Mouse (Mus musculus): ENCODE measurements at regions not wholly inside any gene's neighbourhood (a gene's known extent, or its start where the extent isn't known, plus 50 kb on each side); places are given as distances from the start of the nearest gene placed in this dataset.

GRCm38 (mm10) chr1:72108678-72109077 is 103.4 kb downstream of the Mreg start:
- no peaks in the 10 kb centered on the region for H3K36me3 ChIP-seq (ENCODE audit: control insufficient read depth, insufficient read depth, low read length)
- no peaks in the 10 kb centered on the region for H3K27me3 ChIP-seq (replicated peaks; ENCODE audit: control insufficient read depth, insufficient read depth, low read length)
- H3K4me3 ChIP-seq (ENCODE audit: low read length) = no peak overlapping the region
- H3K4me1 ChIP-seq (ENCODE audit: control insufficient read depth, insufficient read depth, low read length) = no peaks in the 10 kb centered on the region
- WGBS = 54% methylated on average over 8 of the region's 8 CpGs
- H3K9me3 ChIP-seq (ENCODE audit: control insufficient read depth, low read length) = no peaks in the 10 kb centered on the region
- no peak for ATAC-seq
- no peak overlapping the region for H3K9ac ChIP-seq (ENCODE audit: low read depth, low read length)
- H3K4me2 ChIP-seq (ENCODE audit: low read depth, low read length) = no peak overlapping the region
- no peak overlapping the region for H3K27ac ChIP-seq (ENCODE audit: low read length)

- Histone ChIP-seq H3K27ac (ENCODE audit: low read length) (no peak overlapping the region), H3K27me3 (replicated peaks; ENCODE audit: control insufficient read depth, insufficient read depth, low read length) (no peaks in the 10 kb centered on the region), H3K4me2 (ENCODE audit: low read depth, low read length) (no peak overlapping the region), H3K9ac (ENCODE audit: low read depth, low read length) (no peak overlapping the region), H3K36me3 (ENCODE audit: control insufficient read depth, insufficient read depth, low read length) (no peaks in the 10 kb centered on the region), H3K4me1 (ENCODE audit: control insufficient read depth, insufficient read depth, low read length) (no peaks in the 10 kb centered on the region), H3K4me3 (ENCODE audit: low read length) (no peak overlapping the region), H3K9me3 (ENCODE audit: control insufficient read depth, low read length) (no peaks in the 10 kb centered on the region)
- ATAC-seq = no peak
- 83% methylated on average over 7 of the region's 7 CpGs for WGBS
These were observed 105.0 kb downstream of the Mreg start for GRCm38 (mm10) chr1:72107125-72107524.

DNA sequence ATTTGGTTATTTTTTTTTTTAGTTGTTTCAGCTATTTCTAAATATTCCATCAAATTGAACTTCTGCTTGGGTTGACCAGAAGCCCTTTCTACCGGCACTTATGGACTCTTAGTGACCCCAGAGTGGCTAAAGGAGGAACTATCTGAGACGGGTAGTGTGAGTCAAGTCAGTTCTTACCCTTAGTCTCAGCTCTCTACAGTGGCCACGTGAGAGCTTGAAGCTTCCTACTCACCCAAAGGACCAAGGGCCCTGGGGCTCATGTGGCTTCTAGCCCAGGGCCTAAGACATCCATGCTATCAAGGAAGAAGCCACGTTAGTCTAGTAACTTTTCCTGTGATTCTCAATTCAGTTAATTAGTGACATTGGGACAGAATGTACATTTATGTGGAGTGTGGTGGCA is 105.5 kb downstream of the Mreg start:
- no peak overlapping the region for H3K4me2 ChIP-seq (ENCODE audit: low read depth, low read length)
- H3K4me3 ChIP-seq (ENCODE audit: low read length) = no peak overlapping the region
- no peaks in the 10 kb centered on the region for H3K9me3 ChIP-seq (ENCODE audit: control insufficient read depth, low read length)
- no peak for ATAC-seq
- no peak overlapping the region for H3K9ac ChIP-seq (ENCODE audit: low read depth, low read length)
- no peaks in the 10 kb centered on the region for H3K36me3 ChIP-seq (ENCODE audit: control insufficient read depth, insufficient read depth, low read length)
- H3K27me3 ChIP-seq (replicated peaks; ENCODE audit: control insufficient read depth, insufficient read depth, low read length) = no peaks in the 10 kb centered on the region
- no peaks in the 10 kb centered on the region for H3K4me1 ChIP-seq (ENCODE audit: control insufficient read depth, insufficient read depth, low read length)
- no peak overlapping the region for H3K27ac ChIP-seq (ENCODE audit: low read length)
- 87% methylated on average over 4 of the region's 4 CpGs for WGBS

DNA sequence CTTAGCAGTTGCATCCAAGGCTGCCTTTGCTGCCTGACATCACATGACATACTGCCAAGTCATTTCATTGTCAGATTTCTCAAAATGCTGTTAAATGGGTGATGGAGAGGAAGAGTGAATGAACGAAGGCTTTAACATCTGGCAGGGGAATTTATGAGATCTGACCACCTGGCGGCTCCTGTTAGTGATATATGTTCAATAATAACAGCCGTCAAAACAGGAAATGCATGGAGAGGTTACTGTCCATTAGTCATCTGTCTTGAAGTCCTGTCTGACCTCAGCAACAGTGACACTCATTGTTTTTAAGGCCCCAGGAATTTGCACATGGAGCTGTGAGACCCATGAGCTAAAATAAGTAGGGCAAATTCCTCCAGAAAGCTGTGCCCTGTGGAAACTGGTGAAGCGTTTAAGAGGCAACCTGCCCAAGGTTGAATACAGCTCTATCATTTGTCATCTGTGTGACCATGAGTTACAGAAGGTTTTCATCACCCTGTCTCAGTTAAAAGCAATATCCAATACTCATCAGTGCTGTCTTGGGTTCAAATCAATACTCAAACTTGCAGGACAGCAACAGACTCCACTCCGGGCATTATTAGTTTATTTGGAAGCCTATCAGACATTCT is 106.6 kb downstream of the Mreg start:
- WGBS = 68% methylated on average over 5 of the region's 5 CpGs
- no peaks in the 10 kb centered on the region for H3K4me1 ChIP-seq (ENCODE audit: control insufficient read depth, insufficient read depth, low read length)
- no peak for ATAC-seq

DNA sequence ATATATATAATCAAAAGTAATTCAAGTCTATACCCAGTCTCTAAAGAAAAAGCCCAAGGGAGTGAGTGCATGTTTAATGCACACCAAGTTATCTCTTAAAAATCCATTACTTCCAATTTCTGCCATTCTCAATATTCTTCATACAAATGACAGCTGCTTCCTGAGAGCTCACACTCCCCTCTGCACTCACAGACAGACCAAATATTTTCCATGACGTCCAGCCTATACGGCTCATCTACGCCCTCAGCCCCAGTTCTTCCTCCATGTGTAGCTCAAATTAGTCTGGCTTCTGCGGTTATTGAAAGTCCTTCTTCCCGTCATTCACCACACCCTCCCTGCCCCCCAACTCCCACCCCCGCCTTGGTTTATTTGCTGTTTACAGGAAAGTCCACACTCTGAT is 108.1 kb downstream of the Mreg start:
- Histone ChIP-seq H3K27me3 (replicated peaks; ENCODE audit: control insufficient read depth, insufficient read depth, low read length) (no peaks in the 10 kb centered on the region), H3K36me3 (ENCODE audit: control insufficient read depth, insufficient read depth, low read length) (no peaks in the 10 kb centered on the region), H3K27ac (ENCODE audit: low read length) (no peak overlapping the region), H3K9ac (ENCODE audit: low read depth, low read length) (no peak overlapping the region), H3K9me3 (ENCODE audit: control insufficient read depth, low read length) (no peaks in the 10 kb centered on the region), H3K4me2 (ENCODE audit: low read depth, low read length) (no peak overlapping the region), H3K4me3 (ENCODE audit: low read length) (no peak overlapping the region), H3K4me1 (ENCODE audit: control insufficient read depth, insufficient read depth, low read length) (no peaks in the 10 kb centered on the region)
- no peak for ATAC-seq
- WGBS = 73% methylated on average over 6 of the region's 6 CpGs

More for the DNA sequence above, 106.6 kb downstream of the Mreg start:
- Histone ChIP-seq H3K4me2 (ENCODE audit: low read depth, low read length) (no peak overlapping the region), H3K27ac (ENCODE audit: low read length) (no peak overlapping the region), H3K9ac (ENCODE audit: low read depth, low read length) (no peak overlapping the region), H3K36me3 (ENCODE audit: control insufficient read depth, insufficient read depth, low read length) (no peaks in the 10 kb centered on the region), H3K27me3 (replicated peaks; ENCODE audit: control insufficient read depth, insufficient read depth, low read length) (no peaks in the 10 kb centered on the region), H3K9me3 (ENCODE audit: control insufficient read depth, low read length) (no peaks in the 10 kb centered on the region), H3K4me3 (ENCODE audit: low read length) (no peak overlapping the region)

DNA sequence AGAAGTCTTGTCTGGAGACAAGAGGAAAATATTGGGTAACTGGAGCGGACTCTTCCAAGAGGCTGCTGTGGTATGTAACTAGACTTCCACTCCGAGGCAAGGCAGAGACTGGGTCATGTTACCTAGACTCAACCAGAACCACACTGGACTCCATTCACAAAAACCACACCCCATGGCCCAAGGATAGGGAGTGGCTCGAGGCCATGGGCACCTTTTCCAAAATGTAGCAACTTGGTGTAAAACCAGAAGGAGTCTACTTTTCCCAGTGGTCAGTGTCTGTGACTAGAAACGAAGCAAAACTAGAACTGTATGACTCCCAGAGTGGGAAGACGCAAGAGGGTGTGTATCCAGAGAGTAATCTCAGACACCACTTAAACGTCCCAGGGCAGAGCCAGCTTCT is 108.7 kb downstream of the Mreg start:
- H3K9me3 ChIP-seq (ENCODE audit: control insufficient read depth, low read length) = no peaks in the 10 kb centered on the region
- ATAC-seq = no peak
- H3K4me2 ChIP-seq (ENCODE audit: low read depth, low read length) = no peak overlapping the region
- 89% methylated on average over 6 of the region's 6 CpGs for WGBS
- H3K27me3 ChIP-seq (replicated peaks; ENCODE audit: control insufficient read depth, insufficient read depth, low read length) = no peaks in the 10 kb centered on the region
- H3K9ac ChIP-seq (ENCODE audit: low read depth, low read length) = no peak overlapping the region
- no peak overlapping the region for H3K27ac ChIP-seq (ENCODE audit: low read length)
- H3K36me3 ChIP-seq (ENCODE audit: control insufficient read depth, insufficient read depth, low read length) = no peaks in the 10 kb centered on the region
- H3K4me3 ChIP-seq (ENCODE audit: low read length) = no peak overlapping the region
- no peaks in the 10 kb centered on the region for H3K4me1 ChIP-seq (ENCODE audit: control insufficient read depth, insufficient read depth, low read length)

DNA sequence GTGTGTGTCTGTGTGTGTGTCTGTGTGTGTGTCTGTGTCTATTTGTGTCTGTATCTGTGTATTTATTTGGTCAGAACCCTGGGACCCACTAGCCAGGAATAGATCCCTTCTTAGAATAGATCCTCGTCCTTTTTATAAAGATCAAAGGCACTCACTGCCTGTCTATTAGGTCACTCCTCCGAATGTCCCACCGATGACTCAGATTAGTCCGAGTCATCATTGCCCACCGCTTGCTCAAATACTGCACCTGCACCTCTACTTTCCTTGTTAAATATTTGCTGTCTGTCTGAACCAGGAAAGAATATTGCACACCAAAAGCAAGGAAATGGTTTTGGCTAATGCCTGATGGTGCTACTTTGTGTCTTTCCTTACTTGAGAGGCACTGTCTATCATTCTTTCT is 112.7 kb downstream of the Mreg start:
- H3K36me3 ChIP-seq (ENCODE audit: control insufficient read depth, insufficient read depth, low read length) = no peaks in the 10 kb centered on the region
- no peak overlapping the region for H3K9ac ChIP-seq (ENCODE audit: low read depth, low read length)
- no peaks in the 10 kb centered on the region for H3K27me3 ChIP-seq (replicated peaks; ENCODE audit: control insufficient read depth, insufficient read depth, low read length)
- no peak overlapping the region for H3K4me3 ChIP-seq (ENCODE audit: low read length)
- H3K9me3 ChIP-seq (ENCODE audit: control insufficient read depth, low read length) = no peaks in the 10 kb centered on the region
- ATAC-seq = no peak
- WGBS = 54% methylated on average over 5 of the region's 5 CpGs
- H3K4me2 ChIP-seq (ENCODE audit: low read depth, low read length) = no peak overlapping the region
- H3K27ac ChIP-seq (ENCODE audit: low read length) = no peak overlapping the region
- H3K4me1 ChIP-seq (ENCODE audit: control insufficient read depth, insufficient read depth, low read length) = no peaks in the 10 kb centered on the region

DNA sequence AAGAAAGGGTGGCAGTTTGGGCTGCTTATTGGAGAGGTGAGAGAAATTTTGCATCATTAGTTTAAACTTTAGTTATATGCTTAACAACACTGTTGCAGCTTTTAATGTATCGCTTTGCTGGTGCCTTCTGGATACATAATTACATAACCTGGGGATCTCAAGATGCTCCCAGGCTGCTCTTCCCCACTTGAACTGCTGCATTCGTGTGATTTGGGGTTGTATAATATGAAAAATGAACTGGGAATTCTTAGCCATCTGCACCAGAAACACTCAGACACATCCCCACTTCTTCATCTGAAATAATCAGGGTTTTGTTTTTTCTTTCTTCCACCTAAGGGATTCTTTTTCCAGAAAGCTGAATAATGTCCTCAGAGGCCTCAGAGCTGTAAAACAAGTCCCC is 120.8 kb downstream of the Mreg start:
- no peak for ATAC-seq
- Histone ChIP-seq H3K4me1 (ENCODE audit: control insufficient read depth, insufficient read depth, low read length) (no peaks in the 10 kb centered on the region), H3K4me3 (ENCODE audit: low read length) (no peak overlapping the region), H3K4me2 (ENCODE audit: low read depth, low read length) (no peak overlapping the region), H3K27me3 (replicated peaks; ENCODE audit: control insufficient read depth, insufficient read depth, low read length) (no peaks in the 10 kb centered on the region), H3K9ac (ENCODE audit: low read depth, low read length) (no peak overlapping the region), H3K36me3 (ENCODE audit: control insufficient read depth, insufficient read depth, low read length) (no peaks in the 10 kb centered on the region), H3K9me3 (ENCODE audit: control insufficient read depth, low read length) (no peaks in the 10 kb centered on the region), H3K27ac (ENCODE audit: low read length) (no peak overlapping the region)
- WGBS = 62% methylated on average over 2 of the region's 2 CpGs

- H3K36me3 ChIP-seq (ENCODE audit: control insufficient read depth, insufficient read depth, low read length) = no peaks in the 10 kb centered on the region
- WGBS = 60% methylated on average over 6 of the region's 6 CpGs
- H3K27ac ChIP-seq (ENCODE audit: low read length) = no peak overlapping the region
- no peaks in the 10 kb centered on the region for H3K27me3 ChIP-seq (replicated peaks; ENCODE audit: control insufficient read depth, insufficient read depth, low read length)
- no peak for ATAC-seq
- H3K4me1 ChIP-seq (ENCODE audit: control insufficient read depth, insufficient read depth, low read length) = no peaks in the 10 kb centered on the region
- no peak overlapping the region for H3K9ac ChIP-seq (ENCODE audit: low read depth, low read length)
- H3K4me2 ChIP-seq (ENCODE audit: low read depth, low read length) = no peak overlapping the region
- no peak overlapping the region for H3K4me3 ChIP-seq (ENCODE audit: low read length)
- no peaks in the 10 kb centered on the region for H3K9me3 ChIP-seq (ENCODE audit: control insufficient read depth, low read length)
These were observed 126.4 kb downstream of the Mreg start for GRCm38 (mm10) chr1:72085661-72086060.

DNA sequence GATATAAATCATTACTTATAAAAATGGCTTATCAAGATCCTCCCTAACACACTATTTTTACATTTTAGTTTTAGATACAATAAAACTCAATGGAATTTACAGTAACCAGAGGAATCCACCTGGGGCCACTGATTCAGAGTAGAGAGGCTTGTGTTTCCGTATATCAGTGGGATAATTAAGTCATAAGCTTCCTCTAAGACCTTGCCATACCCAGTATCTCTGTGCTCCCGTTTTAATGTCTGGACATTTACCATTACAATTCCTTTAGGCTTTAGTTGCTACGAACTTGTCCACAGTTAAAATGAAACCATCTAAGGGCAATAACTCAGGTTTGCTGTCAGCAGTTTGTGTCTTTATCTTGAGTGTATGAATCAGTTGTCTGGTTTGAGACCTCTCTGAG is 127.9 kb downstream of the Mreg start:
- Histone ChIP-seq H3K9ac (ENCODE audit: low read depth, low read length) (no peak overlapping the region), H3K27me3 (replicated peaks; ENCODE audit: control insufficient read depth, insufficient read depth, low read length) (no peaks in the 10 kb centered on the region), H3K36me3 (ENCODE audit: control insufficient read depth, insufficient read depth, low read length) (no peaks in the 10 kb centered on the region), H3K9me3 (ENCODE audit: control insufficient read depth, low read length) (no peaks in the 10 kb centered on the region), H3K27ac (ENCODE audit: low read length) (no peak overlapping the region), H3K4me2 (ENCODE audit: low read depth, low read length) (no peak overlapping the region), H3K4me1 (ENCODE audit: control insufficient read depth, insufficient read depth, low read length) (no peaks in the 10 kb centered on the region), H3K4me3 (ENCODE audit: low read length) (no peak overlapping the region)
- ATAC-seq = no peak
- WGBS = 55% methylated on average over 3 of the region's 3 CpGs
